Mouse (Mus musculus) kidney, postnatal 0 days (tissue): ENCODE results near the gene Plekhb2. TPM values are rescaled to one million over a fixed set of nuclear protein-coding genes. Genes with fewer than 3 reads are reported as not detected.
A peak's percentile ranks its signal among the peaks of the same experiment; 100 is the strongest.

ENCODE experiments used
- ATAC-seq: fragments of 200-750 bp; cut with Nextera tagmentation; replicated peaks from 2 replicates; pipeline ENCODE4 v1.8.0; 2017; ENCODE audit warnings: low read depth, moderate number of reproducible peaks, moderate TSS enrichment, moderate library complexity; ENCODE audit not compliant: low FRiP score
- DNase-seq: peaks from one replicate; pipeline ENCODE4 v3.0.0-alpha.2; 2016; ENCODE audit warnings: low spot score
- H3K27ac ChIP-seq: fragments of 300-500 bp; sonication (generic); 2 replicates; pipeline ENCODE4 v1.5.1; 2014; ENCODE audit warnings: mild to moderate bottlenecking
- H3K27me3 ChIP-seq: fragments of 300-500 bp; sonication (generic); 2 replicates; pipeline ENCODE4 v1.6.1; 2014; ENCODE audit warnings: low read length, mixed read lengths; ENCODE audit not compliant: insufficient read depth
- H3K36me3 ChIP-seq: fragments of 300-500 bp; sonication (generic); 2 replicates; pipeline ENCODE4 v1.6.1; 2014; ENCODE audit warnings: low read length, mixed read lengths; ENCODE audit not compliant: insufficient read depth
- H3K4me1 ChIP-seq: fragments of 300-500 bp; sonication (generic); replicated peaks from 2 replicates; pipeline ENCODE4 v1.6.1; 2014; ENCODE audit warnings: antibody characterized with exemption, low read length, mixed read lengths; ENCODE audit not compliant: insufficient read depth
- H3K4me2 ChIP-seq: fragments of 300-500 bp; sonication (generic); 2 replicates; pipeline ENCODE4 v1.6.1; 2014; ENCODE audit warnings: mild to moderate bottlenecking, low read length, moderate library complexity, mixed read lengths
- H3K4me3 ChIP-seq: fragments of 300-500 bp; sonication (generic); replicated peaks from 2 replicates; pipeline ENCODE4 v1.5.1; 2014; ENCODE audit warnings: low read depth, low read length
- H3K9ac ChIP-seq: fragments of 300-500 bp; sonication (generic); 2 replicates; pipeline ENCODE4 v1.6.1; 2014; ENCODE audit warnings: low read depth, low read length
- H3K9me3 ChIP-seq: fragments of 300-500 bp; sonication (generic); replicated peaks from 2 replicates; pipeline ENCODE4 v1.6.1; 2016; ENCODE audit warnings: low read length, inconsistent platforms, mixed read lengths
- CTCF ChIP-seq: IDR thresholded peaks from 2 replicates; pipeline ENCODE4 v1.5.1; 2016; ENCODE audit warnings: antibody characterized with exemption, low read depth, mild to moderate bottlenecking, moderate library complexity
- WGBS: fragments of 180-500 bp; shearing (Covaris S2); extraction: QIAGEN DNeasy Blood & Tissue Kit; methylation state at CpG from one replicate; pipeline ENCODE4 v1.1.7; 2014; 5-methylcytosine and 5-hydroxymethylcytosine counted together
- polyA plus RNA-seq: library from polyadenylated mRNA; unstranded; fragments of >200 nt; fragmentation: Nextera tagmentation; extraction: Ambion mirVana; gene quantifications from 2 replicates; pipeline ENCODE4 v1.2.1, GENCODE M21; 2015

Gene Plekhb2
- polyA plus RNA-seq, 1 experiment from 2014 or later: 61.2 TPM

DNA sequence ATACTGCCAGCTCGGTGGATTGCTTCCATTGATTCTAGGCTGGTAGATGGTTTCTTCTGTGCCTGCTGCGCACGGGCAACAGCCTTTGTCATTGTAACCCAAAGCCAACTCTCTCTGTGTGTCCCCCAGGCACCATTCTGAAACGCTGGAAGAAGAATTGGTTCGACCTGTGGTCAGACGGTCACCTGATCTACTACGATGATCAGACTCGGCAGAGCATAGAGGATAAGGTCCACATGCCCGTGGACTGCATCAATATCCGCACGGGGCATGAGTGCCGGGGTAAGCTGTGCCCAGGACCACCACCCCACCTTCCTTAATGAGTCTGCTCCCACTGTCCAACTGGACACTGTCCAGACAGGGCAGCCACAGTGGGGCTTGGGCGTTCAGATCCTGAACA, 13.1 kb downstream of the Plekhb2 start:
- DNase-seq (no peak), ATAC-seq (no peak)
- no peak for TF ChIP-seq CTCF
- Histone ChIP-seq H3K4me3 (no peak overlapping the region), H3K27me3 (no peaks in the 10 kb centered on the region), H3K9me3 (no peaks in the 10 kb centered on the region), H3K9ac (no peak overlapping the region), H3K36me3 (no peaks in the 10 kb centered on the region; the same call in 1 of the 2 replicates), H3K27ac (no peak overlapping the region), H3K4me2 (no peak overlapping the region), H3K4me1 (no peaks in the 10 kb centered on the region)
- 81% methylated on average over 13 of the region's 13 CpGs for WGBS

DNA sequence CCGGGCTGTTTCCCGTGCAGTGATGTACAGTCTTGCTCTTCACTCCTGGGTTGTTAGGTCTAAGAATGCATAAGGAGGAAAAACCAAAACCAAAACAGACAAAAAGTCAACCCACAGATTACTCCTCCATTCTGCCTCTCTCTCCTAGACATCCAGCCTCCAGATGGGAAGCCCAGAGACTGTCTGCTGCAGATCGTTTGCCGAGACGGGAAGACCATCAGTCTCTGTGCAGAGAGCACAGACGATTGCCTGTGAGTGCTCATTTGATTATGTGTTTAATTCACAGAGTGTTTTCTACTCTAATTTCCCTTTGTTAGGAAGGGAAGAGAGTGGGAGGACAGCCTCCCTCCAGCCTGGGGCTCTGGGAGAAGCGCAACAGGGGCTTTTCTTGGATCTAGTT, 13.5 kb downstream of the Plekhb2 start:
- no peak overlapping the region for H3K27ac ChIP-seq
- no peak overlapping the region for H3K4me2 ChIP-seq
- H3K4me1 ChIP-seq: no peaks in the 10 kb centered on the region
- DNase-seq: no peak
- no peaks in the 10 kb centered on the region for H3K9me3 ChIP-seq
- ATAC-seq: no peak
- no peaks in the 10 kb centered on the region; the same call in 1 of the 2 replicates for H3K36me3 ChIP-seq
- 77% methylated on average over 7 of the region's 7 CpGs for WGBS
- no peaks in the 10 kb centered on the region for H3K27me3 ChIP-seq
- no peak for TF ChIP-seq CTCF
- H3K4me3 ChIP-seq: no peak overlapping the region
- H3K9ac ChIP-seq: no peak overlapping the region

- DNase-seq (no peak), ATAC-seq (no peak)
- 68% methylated on average over 7 of the region's 7 CpGs for WGBS
- TF ChIP-seq CTCF: no peak
- no peaks in the 10 kb centered on the region for H3K4me1 ChIP-seq
- no peak overlapping the region for H3K4me3 ChIP-seq
- no peak overlapping the region for H3K9ac ChIP-seq
- no peak overlapping the region for H3K27ac ChIP-seq
- H3K36me3 ChIP-seq: no peaks in the 10 kb centered on the region; the same call in 1 of the 2 replicates
- H3K4me2 ChIP-seq: no peak overlapping the region
- H3K27me3 ChIP-seq: no peaks in the 10 kb centered on the region
- no peaks in the 10 kb centered on the region for H3K9me3 ChIP-seq
Observed at GRCm38 (mm10) chr1:34864243-34864642, 14.5 kb downstream of the Plekhb2 start.

DNA sequence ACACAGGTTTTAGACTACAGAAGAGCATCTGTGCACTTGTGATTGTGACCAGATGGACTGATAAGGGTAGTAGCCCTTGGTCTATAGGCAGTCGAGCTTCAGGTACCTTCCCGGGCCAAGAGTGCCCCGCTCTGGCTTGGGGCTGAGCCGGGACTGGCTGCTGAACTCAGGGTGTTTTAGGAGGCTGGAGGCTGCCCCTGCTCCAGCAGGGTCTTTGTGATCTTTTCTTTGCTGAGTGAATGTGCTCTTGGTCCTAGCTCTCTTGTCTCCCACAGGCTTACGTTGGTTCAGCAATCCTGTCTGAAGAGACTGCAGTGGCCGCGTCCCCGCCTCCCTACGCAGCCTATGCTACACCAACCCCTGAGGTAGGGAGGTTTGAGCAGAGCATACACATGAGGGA, 16.1 kb downstream of the Plekhb2 start:
- Histone ChIP-seq H3K4me3 (no peak overlapping the region), H3K27ac (no peak overlapping the region), H3K27me3 (no peaks in the 10 kb centered on the region), H3K4me1 (no peaks in the 10 kb centered on the region), H3K36me3 (no peaks in the 10 kb centered on the region; the same call in 1 of the 2 replicates), H3K4me2 (no peak overlapping the region), H3K9me3 (no peaks in the 10 kb centered on the region), H3K9ac (no peak overlapping the region)
- 91% methylated on average over 9 of the region's 9 CpGs for WGBS
- no peak for DNase-seq
- TF ChIP-seq CTCF: no peak
- no peak for ATAC-seq

GRCm38 (mm10) chr1:34866815-34867573, 17.2 kb downstream of the Plekhb2 start:
- Histone ChIP-seq H3K27ac (no peak overlapping the region), H3K4me2 (no peak overlapping the region), H3K9me3 (no peaks in the 10 kb centered on the region), H3K36me3 (no peaks in the 10 kb centered on the region; the same call in 1 of the 2 replicates), H3K9ac (no peak overlapping the region), H3K4me1 (no peaks in the 10 kb centered on the region), H3K4me3 (no peak overlapping the region), H3K27me3 (no peaks in the 10 kb centered on the region)
- peak; percentile 98 for TF ChIP-seq CTCF
- ATAC-seq (no peak; the same call in 1 of the 2 replicates), DNase-seq (peak; percentile 92)
- 64% methylated on average over 10 of the region's 10 CpGs for WGBS

DNA sequence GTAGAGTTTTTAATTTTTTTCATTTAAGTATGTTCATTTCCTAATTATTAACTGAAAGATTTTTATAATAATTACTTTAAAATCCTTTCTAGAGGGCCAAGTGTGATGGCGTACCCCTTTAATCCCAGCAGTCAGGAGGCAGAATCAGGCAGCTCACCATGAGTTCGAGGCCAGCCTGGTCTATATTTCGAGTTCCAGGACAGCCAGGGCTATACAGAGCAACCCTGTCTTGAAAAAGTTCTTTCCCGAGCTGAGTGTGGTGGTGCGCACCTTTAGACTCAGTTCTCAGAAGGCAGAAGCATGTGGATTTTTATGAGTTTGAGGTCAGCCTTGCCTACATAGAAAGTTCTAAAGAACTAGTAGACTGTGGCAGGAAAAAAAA, 17.8 kb downstream of the Plekhb2 start:
- Histone ChIP-seq H3K4me1 (no peaks in the 10 kb centered on the region), H3K36me3 (no peaks in the 10 kb centered on the region; the same call in 1 of the 2 replicates), H3K27ac (no peak overlapping the region), H3K9me3 (no peaks in the 10 kb centered on the region), H3K4me3 (no peak overlapping the region), H3K9ac (no peak overlapping the region), H3K27me3 (no peaks in the 10 kb centered on the region), H3K4me2 (no peak overlapping the region)
- DNase-seq (no peak), ATAC-seq (no peak)
- no peak for TF ChIP-seq CTCF
- 90% methylated on average over 5 of the region's 5 CpGs for WGBS
